Mouse (Mus musculus) lung, postnatal 0 days (tissue): ENCODE data around the gene Vcan. TPM values are rescaled to one million over a fixed set of nuclear protein-coding genes. Genes with fewer than 3 reads are reported as not detected.
"Not testable (repeated sequence)": the region's sequence is repeated elsewhere in the genome, so short reads cannot be mapped to it uniquely, and the experiment has no call there.

Experiments used
- ATAC-seq: fragments of 200-750 bp; cut with Nextera tagmentation; 2 replicates; pipeline ENCODE4 v1.8.0; 2017; ENCODE audit warnings: moderate library complexity
- DNase-seq: peaks from one replicate; pipeline ENCODE4 v3.0.0-alpha.2; 2016; ENCODE audit warnings: low spot score
- H3K27ac ChIP-seq: fragments of 300-500 bp; sonication (generic); 2 replicates; pipeline ENCODE4 v1.5.1; 2014; ENCODE audit warnings: antibody characterized with exemption, mild to moderate bottlenecking, low read length, mixed read lengths
- H3K27me3 ChIP-seq: fragments of 300-500 bp; sonication (generic); replicated peaks from 2 replicates; pipeline ENCODE4 v1.6.1; 2014; ENCODE audit warnings: low read length, mixed read lengths; ENCODE audit not compliant: insufficient read depth
- H3K36me3 ChIP-seq: fragments of 300-500 bp; sonication (generic); 2 replicates; pipeline ENCODE4 v1.6.1; 2014; ENCODE audit warnings: low read length, mixed read lengths; ENCODE audit not compliant: insufficient read depth
- H3K4me1 ChIP-seq: fragments of 300-500 bp; sonication (generic); 2 replicates; pipeline ENCODE4 v1.6.1; 2014; ENCODE audit warnings: antibody characterized with exemption, low read depth, low read length, mixed read lengths; ENCODE audit not compliant: insufficient read depth
- H3K4me2 ChIP-seq: fragments of 300-500 bp; sonication (generic); replicated peaks from 2 replicates; pipeline ENCODE4 v1.6.1; 2014; ENCODE audit warnings: low read depth, mild to moderate bottlenecking, low read length, moderate library complexity, mixed read lengths
- H3K4me3 ChIP-seq: fragments of 300-500 bp; sonication (generic); 2 replicates; pipeline ENCODE4 v1.5.1; 2014; ENCODE audit warnings: low read depth, low read length
- H3K9ac ChIP-seq: fragments of 300-500 bp; sonication (generic); replicated peaks from 2 replicates; pipeline ENCODE4 v1.6.1; 2014; ENCODE audit warnings: low read depth, mild to moderate bottlenecking
- H3K9me3 ChIP-seq: fragments of 300-500 bp; sonication (generic); 2 replicates; pipeline ENCODE4 v1.6.1; 2016; ENCODE audit warnings: low read length, mixed read lengths
- CTCF ChIP-seq: IDR thresholded peaks from 2 replicates; pipeline ENCODE4 v1.5.1; 2016; ENCODE audit warnings: antibody characterized with exemption, mild to moderate bottlenecking
- EP300 ChIP-seq: IDR thresholded peaks from 2 replicates; pipeline ENCODE4 v1.6.1; 2016; ENCODE audit warnings: antibody characterized with exemption, mild to moderate bottlenecking, control low read depth
- WGBS: fragments of 180-500 bp; shearing (Covaris S2); extraction: QIAGEN DNeasy Blood & Tissue Kit; methylation state at CpG from one replicate; pipeline ENCODE4 v1.1.7; 2014; 5-methylcytosine and 5-hydroxymethylcytosine counted together
- polyA plus RNA-seq: library from polyadenylated mRNA; unstranded; fragments of >200 nt; fragmentation: Nextera tagmentation; extraction: Ambion mirVana; gene quantifications from 2 replicates; pipeline ENCODE4 v1.2.1, GENCODE M21; 2015

Gene Vcan
- polyA plus RNA-seq, 1 experiment from 2014 or later = 12.1 TPM

- 70% methylated on average over 1 of the region's 1 CpGs for WGBS
Observed at GRCm38 (mm10) chr13:89777146-89777545, 34.8 kb upstream of the Vcan start.

DNA sequence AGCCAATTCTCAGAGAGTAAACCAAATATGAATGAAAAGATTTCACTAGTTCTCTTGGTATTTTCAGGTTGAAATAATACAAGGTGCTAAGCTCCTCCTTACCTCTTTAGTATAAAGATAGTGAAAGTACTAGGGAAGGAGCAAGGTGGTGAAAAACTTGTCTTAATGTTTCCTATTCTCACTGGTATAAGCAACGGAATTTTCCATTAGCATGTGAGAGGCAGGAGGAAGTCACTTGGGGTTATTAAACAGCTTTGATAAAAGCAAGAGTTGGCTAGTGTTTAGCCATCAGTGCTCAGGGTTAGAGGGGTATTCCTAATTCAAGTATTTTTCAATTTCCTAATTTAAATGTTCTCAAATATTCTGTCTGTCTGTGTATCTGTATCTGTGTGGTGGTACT is 24.2 kb upstream of the Vcan start:
- Histone ChIP-seq H3K27me3 (no peaks in the 10 kb centered on the region), H3K4me2 (no peak overlapping the region), H3K4me1 (no peaks in the 10 kb centered on the region), H3K9me3 (no peaks in the 10 kb centered on the region), H3K36me3 (no peaks in the 10 kb centered on the region), H3K27ac (no peak overlapping the region), H3K9ac (no peak overlapping the region), H3K4me3 (no peak overlapping the region)
- ATAC-seq (no peak), DNase-seq (no peak)
- no peak for TF ChIP-seq EP300
- 38% methylated on average over 1 of the region's 1 CpGs for WGBS

More at GRCm38 (mm10) chr13:89777146-89777545, 34.8 kb upstream of the Vcan start:
- TF ChIP-seq CTCF = no peak
- TF ChIP-seq EP300 = no peak
- H3K4me3 ChIP-seq = no peak overlapping the region
- DNase-seq (no peak), ATAC-seq (no peak)
- no peaks in the 10 kb centered on the region for H3K4me1 ChIP-seq
- H3K27ac ChIP-seq = no peak overlapping the region
- H3K36me3 ChIP-seq = no peaks in the 10 kb centered on the region
- no peak overlapping the region for H3K9ac ChIP-seq
- no peaks in the 10 kb centered on the region for H3K9me3 ChIP-seq
- no peak overlapping the region for H3K4me2 ChIP-seq
- no peaks in the 10 kb centered on the region for H3K27me3 ChIP-seq

- no peaks in the 10 kb centered on the region for H3K36me3 ChIP-seq
- no peak overlapping the region for H3K4me2 ChIP-seq
- H3K27me3 ChIP-seq = no peaks in the 10 kb centered on the region
- no peaks in the 10 kb centered on the region for H3K4me1 ChIP-seq
- no peak overlapping the region for H3K27ac ChIP-seq
- no peak for DNase-seq
- no peaks in the 10 kb centered on the region for H3K9me3 ChIP-seq
- H3K4me3 ChIP-seq = no peak overlapping the region
- 73% methylated on average over 3 of the region's 3 CpGs for WGBS
- no peak for ATAC-seq
- H3K9ac ChIP-seq = no peak overlapping the region
- no peak for TF ChIP-seq EP300
- no peak for TF ChIP-seq CTCF
Observed at GRCm38 (mm10) chr13:89765966-89766365, 23.7 kb upstream of the Vcan start.

GRCm38 (mm10) chr13:89762339-89762738 is 20.0 kb upstream of the Vcan start:
- no peaks in the 10 kb centered on the region for H3K27me3 ChIP-seq
- no peak overlapping the region for H3K27ac ChIP-seq
- 74% methylated on average over 3 of the region's 3 CpGs for WGBS
- no peaks in the 10 kb centered on the region for H3K36me3 ChIP-seq
- H3K9ac ChIP-seq = no peak overlapping the region
- H3K4me3 ChIP-seq = no peak overlapping the region
- H3K4me1 ChIP-seq = no peaks in the 10 kb centered on the region
- TF ChIP-seq EP300 = no peak
- no peak for TF ChIP-seq CTCF
- ATAC-seq (no peak), DNase-seq (no peak)
- H3K4me2 ChIP-seq = no peak overlapping the region
- H3K9me3 ChIP-seq = no peaks in the 10 kb centered on the region

GRCm38 (mm10) chr13:89756347-89756746 is 14.0 kb upstream of the Vcan start:
- H3K4me2 ChIP-seq = no peak overlapping the region
- no peak overlapping the region for H3K9ac ChIP-seq
- H3K4me3 ChIP-seq = no peak overlapping the region
- no peaks in the 10 kb centered on the region for H3K9me3 ChIP-seq
- TF ChIP-seq CTCF (no peak), EP300 (no peak)
- H3K27ac ChIP-seq = no peak overlapping the region
- H3K27me3 ChIP-seq = no peaks in the 10 kb centered on the region
- ATAC-seq (no peak), DNase-seq (no peak)
- H3K36me3 ChIP-seq = no peaks in the 10 kb centered on the region
- H3K4me1 ChIP-seq = no peaks in the 10 kb centered on the region

DNA sequence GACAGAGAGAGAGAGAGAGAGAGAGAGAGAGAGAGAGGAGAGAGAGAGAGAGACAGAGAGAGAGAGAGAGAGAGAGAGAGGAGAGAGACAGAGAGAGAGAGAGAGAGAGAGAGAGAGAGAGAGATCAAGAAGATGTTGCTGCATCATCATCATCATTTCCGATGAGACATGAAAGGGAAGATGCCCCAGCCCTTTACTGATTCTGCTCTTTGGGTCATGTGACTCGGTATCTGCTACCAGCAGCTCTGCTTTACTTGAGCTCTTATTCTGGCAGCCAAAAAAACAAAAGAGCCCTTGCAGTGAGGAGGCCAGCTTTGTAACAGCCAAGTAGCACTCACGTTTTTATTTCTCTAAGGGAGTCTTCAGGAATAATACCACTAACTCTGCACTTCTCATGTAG is 8.3 kb upstream of the Vcan start:
- H3K27me3 ChIP-seq, H3K9me3 ChIP-seq, H3K4me3 ChIP-seq, H3K9ac ChIP-seq, H3K27ac ChIP-seq, H3K36me3 ChIP-seq, H3K4me2 ChIP-seq, H3K4me1 ChIP-seq, ATAC-seq, DNase-seq: not testable (repeated sequence)
- WGBS = 20% methylated on average over 3 of the region's 3 CpGs

- H3K9ac ChIP-seq = no peak overlapping the region
- ATAC-seq (no peak), DNase-seq (no peak)
- H3K27ac ChIP-seq = no peak overlapping the region
- WGBS = 31% methylated on average over 8 of the region's 8 CpGs
- H3K36me3 ChIP-seq = no peaks in the 10 kb centered on the region
- no peaks in the 10 kb centered on the region for H3K9me3 ChIP-seq
- TF ChIP-seq CTCF (no peak), EP300 (no peak)
- peak overlapping the region; percentile 91; the same call in 1 of the 2 replicates for H3K4me2 ChIP-seq
- H3K27me3 ChIP-seq = no peaks in the 10 kb centered on the region
- H3K4me3 ChIP-seq = no peak overlapping the region
- H3K4me1 ChIP-seq = peaks cover 3% of the 10 kb centered on the region; the same call in 1 of the 2 replicates
Observed at GRCm38 (mm10) chr13:89743201-89743600, 892 bp upstream of the Vcan start.
